Mouse (Mus musculus) adrenal gland, postnatal 0 days (tissue): ENCODE data around the gene Fmo2. TPM values are rescaled to one million over a fixed set of nuclear protein-coding genes. Genes with fewer than 3 reads are reported as not detected.

Experiments
- polyA plus RNA-seq: library from polyadenylated mRNA; unstranded; fragments of >200 nt; fragmentation: Nextera tagmentation; extraction: Ambion mirVana; gene quantifications from 2 replicates; pipeline ENCODE4 v1.2.1, GENCODE M21; 2015

Fmo2 gene
- 37.7 and 75.7 TPM in 2 replicates for polyA plus RNA-seq

GRCm38 (mm10) chr1:162897838-162898811, at the start of gene Fmo2:
Gene Fmo2, minus strand, starts transcription at chr1:162898726.

GRCm38 (mm10) chr1:162937415-162937814, 38.9 kb upstream of the Fmo2 start, which contains the start of gene Fmo6:
Gene Fmo6, minus strand, starts transcription at chr1:162937515.

DNA sequence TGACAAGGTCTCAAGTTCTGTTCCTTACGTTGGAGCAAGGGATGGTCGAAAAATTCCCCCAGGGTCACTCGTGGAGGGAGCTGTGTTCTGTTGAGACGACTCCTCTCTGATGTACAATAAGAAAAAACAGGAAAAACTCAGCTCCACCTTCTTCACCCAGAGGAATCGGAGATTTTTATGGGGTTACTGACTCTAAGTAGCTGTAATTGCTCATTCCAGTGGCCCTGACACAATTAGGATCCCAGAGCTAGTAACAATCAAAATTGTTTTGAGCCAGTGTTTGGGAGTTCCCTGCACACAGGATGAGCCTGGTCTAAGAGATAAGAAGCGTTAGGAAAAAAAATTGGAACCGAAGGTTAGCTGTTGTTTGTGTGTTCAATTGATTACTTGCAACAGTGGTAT, 32.2 kb downstream of the Fmo2 start, which contains the start of gene Fmo1:
Gene Fmo1, minus strand, starts transcription at position 331 of the 402 bp plus-strand sequence.

Other genes with a start within 250 kb of the Fmo2 start
- not detected in 2 replicates for gene Myocos, start 240.5 kb downstream of the Fmo2 start, polyA plus RNA-seq
- 88.4 and 103 TPM in 2 replicates for gene Prrc2c, start 158.2 kb downstream of the Fmo2 start, polyA plus RNA-seq
- gene Fmo4, start 84.8 kb downstream of the Fmo2 start, polyA plus RNA-seq = 0.60 and 0.72 TPM in 2 replicates
- 50.4 and 72.1 TPM in 2 replicates for gene Fmo1, start 32.1 kb downstream of the Fmo2 start, polyA plus RNA-seq
- gene Fmo6, start 38.8 kb upstream of the Fmo2 start, polyA plus RNA-seq = 0.07 and 0.28 TPM in 2 replicates
- 0.08 and 0.12 TPM in 2 replicates for gene Fmo3, start 85.8 kb upstream of the Fmo2 start, polyA plus RNA-seq
- not detected in 2 replicates for gene Mroh9, start 186.9 kb upstream of the Fmo2 start, polyA plus RNA-seq